ENCODE assay signal across 14 mouse cellular contexts in genomic region chr7:30306083-30306779, GRCm38 (mm10). TPM values are rescaled to one million over a fixed set of nuclear protein-coding genes. Genes with fewer than 3 reads are reported as not detected.
DNase-seq lines count a peak whose midpoint lies in the region; ATAC-seq and TF ChIP-seq lines count a peak whose summit lies in the region.
"Had no signal": no experiment of that assay in that cellular context is flagged by ENCODE, and none has a peak within 500 bp of the region (broad histone marks: within the 10 kb centered on the region; RNA-seq: fewer than 3 reads in every experiment).

No protein-coding gene starts in this region.

- no peaks in the 10 kb centered on the region for H3K27me3 ChIP-seq in cerebellum, adult 2 months (ENCODE audit: control insufficient read depth, insufficient read depth, low read length)
- no peaks in the 10 kb centered on the region for H3K27me3 ChIP-seq in kidney, adult 2 months (replicated peaks; ENCODE audit: control insufficient read depth, insufficient read depth, low read length)
- no peaks in the 10 kb centered on the region for H3K27me3 ChIP-seq in kidney, embryonic 16.5 days (ENCODE audit: insufficient read depth, low read length)

- TF ChIP-seq POLR2A in cerebellum, adult 2 months (IDR thresholded peaks at IDR 0.05; ENCODE audit: borderline replicate concordance, insufficient read depth, low read length) = no peak
- no peak for TF ChIP-seq POLR2A in kidney, adult 2 months (IDR thresholded peaks at IDR 0.05; ENCODE audit: low read depth, low read length)

- H3K9me3 ChIP-seq in kidney, embryonic 16.5 days (ENCODE audit: low read length) = no peaks in the 10 kb centered on the region

- H3K27ac ChIP-seq in cerebellum, adult 2 months (ENCODE audit: insufficient read depth, low read length) = no peak overlapping the region
- no peak overlapping the region for H3K27ac ChIP-seq in kidney, adult 2 months (ENCODE audit: insufficient read depth, low read depth, low read length)
- H3K27ac ChIP-seq in kidney, embryonic 16.5 days (ENCODE audit: low read length) = no peak overlapping the region

- no peak overlapping the region for H3K4me3 ChIP-seq in cerebellum, adult 2 months (replicated peaks; ENCODE audit: insufficient read depth, low read depth, low read length)
- no peak overlapping the region for H3K4me3 ChIP-seq in kidney, adult 2 months (ENCODE audit: insufficient read depth, low read depth, low read length)
- no peak overlapping the region for H3K4me3 ChIP-seq in kidney, embryonic 16.5 days (ENCODE audit: low read length)
- H3K4me3 ChIP-seq: erythroblast, embryonic 14.5 days had no signal

- 88% methylated on average over 16 of the region's 16 CpGs for WGBS in cerebellum, adult 2 months
- 86% methylated on average over 16 of the region's 16 CpGs for WGBS in kidney, adult 2 months
- WGBS in kidney, embryonic 16.5 days = 91% methylated on average over 16 of the region's 16 CpGs

- DNase-seq in cerebellum, adult 2 months = no peak
- DNase-seq in kidney, adult 2 months = no peak
- no peak for DNase-seq in kidney, postnatal 14 days
- DNase-seq in thymus, postnatal 25 days = peak; percentile 16
- no peak for DNase-seq in thymus, postnatal 10 days (ENCODE audit: low spot score in 2 of 2)
- DNase-seq in natural killer cell, adult 2 months (ENCODE audit: low spot score in 2 of 2) = no peak
- DNase-seq: adrenal gland, adult 8-10 months; cerebellum, adult 8-10 months; kidney, adult 18-20 months; lung, postnatal 4 days had no signal

- H3K4me2 ChIP-seq in kidney, embryonic 16.5 days (replicated peaks; ENCODE audit: low read depth, low read length) = no peak overlapping the region

- no peaks in the 10 kb centered on the region for H3K36me3 ChIP-seq in kidney, adult 2 months (ENCODE audit: control insufficient read depth, insufficient read depth, low read length)
- peaks cover 34% of the 10 kb centered on the region for H3K36me3 ChIP-seq in kidney, embryonic 16.5 days (ENCODE audit: insufficient read depth, low read length)

- peak; percentile 48; the same call in 1 of the 2 replicates for TF ChIP-seq CTCF in cerebellum, adult 2 months (IDR thresholded peaks at IDR 0.05; ENCODE audit: borderline replicate concordance, insufficient read depth, low read depth, low read length)
- TF ChIP-seq CTCF in kidney, adult 2 months (conservative IDR thresholded peaks at IDR 0.05; ENCODE audit: insufficient read depth, insufficient read length, low read depth, low read length) = peak; percentile 63

- H3K9ac ChIP-seq in kidney, embryonic 16.5 days (replicated peaks; ENCODE audit: low read length) = no peak overlapping the region

- no peak for ATAC-seq in cerebellum, adult (ENCODE audit: insufficient number of reproducible peaks, low FRiP score, low TSS enrichment)
- ATAC-seq in kidney, embryonic 16.5 days (ENCODE audit: low FRiP score, low TSS enrichment) = no peak

- H3K4me1 ChIP-seq in cerebellum, adult 2 months (ENCODE audit: control insufficient read depth, insufficient read depth, low read length) = peaks cover 4% of the 10 kb centered on the region; the same call in 1 of the 2 replicates
- no peaks in the 10 kb centered on the region; the same call in 1 of the 2 replicates for H3K4me1 ChIP-seq in kidney, adult 2 months (ENCODE audit: control insufficient read depth, insufficient read depth, low read length)
- peaks cover 18% of the 10 kb centered on the region for H3K4me1 ChIP-seq in kidney, embryonic 16.5 days (ENCODE audit: insufficient read depth, low read length)

RNA-seq across cellular contexts. Expression of gene Alkbh6, which starts 2.3 kb away (rescaled TPM):
- 197 and 214 TPM in 2 replicates for polyA plus RNA-seq in cerebellum, adult 2 months (2012; rRNA removed)
- polyA plus RNA-seq in kidney, adult 2 months (2012; rRNA removed) = 99.0 and 122 TPM in 2 replicates
- 106 and 107 TPM in 2 replicates for polyA plus RNA-seq in kidney, embryonic 16.5 days (2015; fragmentation: Nextera tagmentation; extraction: Ambion mirVana)

RNA-seq across cellular contexts. Expression of gene Syne4, which starts 8.4 kb away (rescaled TPM):
- polyA plus RNA-seq in cerebellum, adult 2 months (2012; rRNA removed) = 63.4 and 63.8 TPM in 2 replicates
- 162 and 170 TPM in 2 replicates for polyA plus RNA-seq in kidney, adult 2 months (2012; rRNA removed)
- polyA plus RNA-seq in kidney, embryonic 16.5 days (2015; fragmentation: Nextera tagmentation; extraction: Ambion mirVana) = 129 and 136 TPM in 2 replicates

RNA-seq across cellular contexts. Expression of gene Clip3, which starts 14.7 kb away (rescaled TPM):
- 726 and 810 TPM in 2 replicates for polyA plus RNA-seq in cerebellum, adult 2 months (2012; rRNA removed)
- polyA plus RNA-seq in kidney, adult 2 months (2012; rRNA removed) = 4.2 and 4.9 TPM in 2 replicates
- polyA plus RNA-seq in kidney, embryonic 16.5 days (2015; fragmentation: Nextera tagmentation; extraction: Ambion mirVana) = 27.2 and 45.3 TPM in 2 replicates
- polyA plus RNA-seq: erythroblast, embryonic 14.5 days had no signal

RNA-seq across cellular contexts. Expression of gene E130208F15Rik, which starts 15.3 kb away (rescaled TPM):
- polyA plus RNA-seq in cerebellum, adult 2 months (2012; rRNA removed) = 0.57 and 0.73 TPM in 2 replicates
- 0.42 and 1.1 TPM in 2 replicates for polyA plus RNA-seq in kidney, adult 2 months (2012; rRNA removed)
- 2.3 and 3.7 TPM in 2 replicates for polyA plus RNA-seq in kidney, embryonic 16.5 days (2015; fragmentation: Nextera tagmentation; extraction: Ambion mirVana)
- polyA plus RNA-seq: erythroblast, embryonic 14.5 days; neural tube, embryonic 14.5 days had no signal

RNA-seq across cellular contexts. Expression of gene Sdhaf1, which starts 17.5 kb away (rescaled TPM):
- 21.9 and 23.8 TPM in 2 replicates for polyA plus RNA-seq in cerebellum, adult 2 months (2012; rRNA removed)
- 26.4 and 27.3 TPM in 2 replicates for polyA plus RNA-seq in kidney, adult 2 months (2012; rRNA removed)
- 17.2 and 18.1 TPM in 2 replicates for polyA plus RNA-seq in kidney, embryonic 16.5 days (2015; fragmentation: Nextera tagmentation; extraction: Ambion mirVana)

Comparison
In these comparisons a context has a peak if more than half of its experiments do, and no peak if none do; other contexts are left out.
1. RNA of gene Clip3, which starts 14.7 kb away (polyA plus RNA-seq): 726 to 810 TPM in cerebellum, adult 2 months; 27.2 to 45.3 TPM in kidney, embryonic 16.5 days and 4.2 to 4.9 TPM in kidney, adult 2 months; every median in the first group is over 10 times any median in the second.